Mouse (Mus musculus) midbrain, embryonic 16.5 days (tissue): ENCODE measurements around the gene Dock1. TPM values are rescaled to one million over a fixed set of nuclear protein-coding genes. Genes with fewer than 3 reads are reported as not detected.

ENCODE experiments used
- ATAC-seq: fragments of 200-750 bp; cut with Nextera tagmentation; 2 replicates; pipeline ENCODE4 v1.8.0; 2017; ENCODE audit warnings: moderate TSS enrichment
- H3K27ac ChIP-seq: fragments of 300-500 bp; sonication (generic); 2 replicates; pipeline ENCODE4 v1.5.1; 2014; ENCODE audit warnings: mild to moderate bottlenecking, low read length, mixed read lengths
- H3K27me3 ChIP-seq: fragments of 300-500 bp; sonication (generic); 2 replicates; pipeline ENCODE4 v1.6.1; 2014; ENCODE audit warnings: low read depth, low read length, mixed read lengths; ENCODE audit not compliant: control insufficient read depth, insufficient read depth
- H3K36me3 ChIP-seq: fragments of 300-500 bp; sonication (generic); 2 replicates; pipeline ENCODE4 v1.6.1; 2014; ENCODE audit warnings: mild to moderate bottlenecking, low read length, moderate library complexity, mixed read lengths; ENCODE audit not compliant: control insufficient read depth, insufficient read depth
- H3K4me1 ChIP-seq: fragments of 300-500 bp; sonication (generic); 2 replicates; pipeline ENCODE4 v1.6.1; 2014; ENCODE audit warnings: mild to moderate bottlenecking, low read length, mixed read lengths; ENCODE audit not compliant: control insufficient read depth, insufficient read depth
- H3K4me2 ChIP-seq: fragments of 300-500 bp; sonication (generic); 2 replicates; pipeline ENCODE4 v1.6.1; 2014; ENCODE audit warnings: mild to moderate bottlenecking, low read length, mixed read lengths
- H3K4me3 ChIP-seq: fragments of 300-500 bp; sonication (generic); 2 replicates; pipeline ENCODE4 v1.5.1; 2014; ENCODE audit warnings: low read depth, mild to moderate bottlenecking, low read length, moderate library complexity, mixed read lengths
- H3K9ac ChIP-seq: fragments of 300-500 bp; sonication (generic); 2 replicates; pipeline ENCODE4 v1.6.1; 2014; ENCODE audit warnings: low read depth, low read length, mixed read lengths
- H3K9me3 ChIP-seq: fragments of 300-500 bp; sonication (generic); replicated peaks from 2 replicates; pipeline ENCODE4 v1.6.1; 2014; ENCODE audit warnings: mild to moderate bottlenecking, low read length, mixed read lengths; ENCODE audit not compliant: control insufficient read depth, poor library complexity, severe bottlenecking
- WGBS: fragments of 180-500 bp; shearing (Covaris S2); extraction: QIAGEN DNeasy Blood & Tissue Kit; methylation state at CpG from one replicate; pipeline ENCODE4 v1.1.7; 2014; 5-methylcytosine and 5-hydroxymethylcytosine counted together
- polyA plus RNA-seq: library from polyadenylated mRNA; unstranded; fragments of >200 nt; fragmentation: Nextera tagmentation; extraction: Ambion mirVana; gene quantifications from 2 replicates; pipeline ENCODE4 v1.2.1, GENCODE M21; 2015

The Dock1 gene
- polyA plus RNA-seq, 1 experiment from 2014 or later, result 5.5 TPM

- Histone ChIP-seq H3K27ac (no peak overlapping the region), H3K27me3 (no peaks in the 10 kb centered on the region), H3K36me3 (no peaks in the 10 kb centered on the region), H3K4me2 (no peak overlapping the region), H3K9me3 (no peaks in the 10 kb centered on the region), H3K4me1 (no peaks in the 10 kb centered on the region), H3K9ac (no peak overlapping the region), H3K4me3 (no peak overlapping the region)
- ATAC-seq, result no peak
- WGBS, result 86% methylated on average over 3 of the region's 3 CpGs
Measured at GRCm38 (mm10) chr7:134872511-134872910, 202.1 kb downstream of the Dock1 start.

DNA sequence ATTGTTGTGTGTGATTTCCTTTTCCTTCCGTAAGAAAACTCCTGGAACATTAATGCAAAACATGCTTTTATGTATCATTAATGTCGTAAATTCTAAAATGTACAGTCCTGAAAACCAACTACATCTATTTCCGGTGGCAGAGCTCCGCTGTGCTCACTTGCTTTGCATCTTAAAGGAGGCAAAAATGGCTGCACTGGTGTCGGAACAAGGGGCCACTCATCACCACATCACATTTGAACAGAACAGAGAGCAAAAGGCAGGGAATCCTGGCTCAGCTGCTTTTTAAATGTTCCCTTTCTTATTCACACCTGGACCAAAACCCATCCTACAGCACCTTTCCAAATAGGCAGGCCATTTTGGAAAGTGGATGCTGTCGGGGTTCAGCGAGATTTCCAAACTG lies 202.5 kb downstream of the Dock1 start:
- Histone ChIP-seq H3K36me3 (no peaks in the 10 kb centered on the region), H3K4me3 (no peak overlapping the region), H3K9me3 (no peaks in the 10 kb centered on the region), H3K9ac (no peak overlapping the region), H3K27ac (no peak overlapping the region), H3K4me1 (no peaks in the 10 kb centered on the region), H3K27me3 (no peaks in the 10 kb centered on the region), H3K4me2 (no peak overlapping the region)
- no peak for ATAC-seq
- 85% methylated on average over 7 of the region's 7 CpGs for WGBS

GRCm38 (mm10) chr7:134878985-134879384 lies 208.5 kb downstream of the Dock1 start:
- no peak for ATAC-seq
- WGBS, result 10% methylated on average over 6 of the region's 6 CpGs

DNA sequence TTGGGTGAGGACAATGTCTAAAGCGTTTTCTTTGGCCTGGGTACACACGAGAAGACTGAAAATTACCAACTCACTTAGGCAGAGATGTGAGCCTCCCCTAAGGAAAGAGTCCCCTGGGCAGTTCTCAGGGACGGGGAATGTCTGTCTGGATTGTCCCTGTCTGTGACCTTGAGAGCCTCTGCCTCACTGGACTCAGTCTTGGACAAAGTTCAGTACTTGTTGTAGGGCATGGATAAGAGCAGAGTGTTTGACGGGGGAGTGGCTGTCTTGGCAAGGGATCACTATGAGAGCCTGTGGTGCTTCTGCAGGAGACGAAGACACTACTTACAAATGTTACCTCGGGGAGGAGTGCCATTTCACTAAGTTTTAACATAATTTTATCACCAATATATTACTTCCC lies 210.0 kb downstream of the Dock1 start:
- Histone ChIP-seq H3K4me1 (peaks cover 6% of the 10 kb centered on the region; the same call in 1 of the 2 replicates), H3K4me3 (no peak overlapping the region), H3K4me2 (no peak overlapping the region), H3K36me3 (no peaks in the 10 kb centered on the region), H3K9me3 (no peaks in the 10 kb centered on the region), H3K27ac (no peak overlapping the region), H3K9ac (no peak overlapping the region), H3K27me3 (no peaks in the 10 kb centered on the region)
- no peak for ATAC-seq
- 64% methylated on average over 6 of the region's 6 CpGs for WGBS

More at GRCm38 (mm10) chr7:134878985-134879384, 208.5 kb downstream of the Dock1 start:
- Histone ChIP-seq H3K4me2 (no peak overlapping the region), H3K27me3 (no peaks in the 10 kb centered on the region), H3K36me3 (no peaks in the 10 kb centered on the region), H3K4me3 (no peak overlapping the region), H3K9me3 (no peaks in the 10 kb centered on the region), H3K4me1 (peaks cover 6% of the 10 kb centered on the region; the same call in 1 of the 2 replicates), H3K9ac (no peak overlapping the region), H3K27ac (no peak overlapping the region)

DNA sequence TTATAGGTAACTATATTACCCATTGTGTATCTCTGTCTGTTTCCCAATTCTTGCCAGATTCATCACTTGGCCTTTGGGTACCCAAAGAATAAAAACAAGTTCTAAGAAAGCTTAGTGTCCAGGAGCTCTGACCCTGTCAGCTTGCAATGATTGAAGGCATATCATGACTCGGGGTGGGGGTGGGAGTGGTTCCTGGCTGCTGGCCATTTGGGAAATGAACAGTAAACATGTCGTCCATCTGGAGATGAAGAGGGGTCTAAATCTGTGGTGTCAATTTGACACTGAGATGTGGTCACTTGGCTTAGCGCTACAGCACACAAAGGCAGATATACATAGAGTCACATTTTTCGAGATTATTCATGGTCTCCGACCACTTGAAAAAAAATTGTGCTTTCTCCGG lies 213.1 kb downstream of the Dock1 start:
- H3K4me2 ChIP-seq, result no peak overlapping the region
- H3K36me3 ChIP-seq, result no peaks in the 10 kb centered on the region
- H3K27ac ChIP-seq, result no peak overlapping the region

GRCm38 (mm10) chr7:134892449-134892871 lies 222.0 kb downstream of the Dock1 start:
- no peak overlapping the region for H3K9ac ChIP-seq
- WGBS, result 54% methylated on average over 13 of the region's 13 CpGs
- no peak overlapping the region for H3K27ac ChIP-seq
- ATAC-seq, result no peak
- no peaks in the 10 kb centered on the region for H3K27me3 ChIP-seq
- no peaks in the 10 kb centered on the region for H3K36me3 ChIP-seq
- H3K4me2 ChIP-seq, result no peak overlapping the region
- peaks cover 14% of the 10 kb centered on the region for H3K4me1 ChIP-seq
- H3K4me3 ChIP-seq, result no peak overlapping the region
- H3K9me3 ChIP-seq, result no peaks in the 10 kb centered on the region

More for the DNA sequence above, 213.1 kb downstream of the Dock1 start:
- Histone ChIP-seq H3K27me3 (no peaks in the 10 kb centered on the region), H3K4me3 (no peak overlapping the region), H3K4me1 (peaks cover 6% of the 10 kb centered on the region; the same call in 1 of the 2 replicates), H3K9me3 (no peaks in the 10 kb centered on the region), H3K9ac (no peak overlapping the region)
- ATAC-seq, result no peak
- 77% methylated on average over 6 of the region's 6 CpGs for WGBS

GRCm38 (mm10) chr7:134892972-134893371 lies 222.5 kb downstream of the Dock1 start:
- Histone ChIP-seq H3K4me3 (no peak overlapping the region), H3K36me3 (no peaks in the 10 kb centered on the region), H3K4me2 (no peak overlapping the region), H3K27me3 (no peaks in the 10 kb centered on the region), H3K27ac (no peak overlapping the region), H3K9ac (no peak overlapping the region), H3K4me1 (peaks cover 14% of the 10 kb centered on the region), H3K9me3 (no peaks in the 10 kb centered on the region)
- ATAC-seq, result no peak
- 92% methylated on average over 4 of the region's 4 CpGs for WGBS

- Histone ChIP-seq H3K4me2 (no peak overlapping the region), H3K36me3 (no peaks in the 10 kb centered on the region), H3K9ac (no peak overlapping the region), H3K27ac (no peak overlapping the region), H3K4me3 (no peak overlapping the region), H3K27me3 (no peaks in the 10 kb centered on the region), H3K4me1 (peaks cover 14% of the 10 kb centered on the region), H3K9me3 (no peaks in the 10 kb centered on the region)
- WGBS, result 65% methylated on average over 2 of the region's 2 CpGs
- no peak for ATAC-seq
Measured at GRCm38 (mm10) chr7:134894604-134895003, 224.2 kb downstream of the Dock1 start.

GRCm38 (mm10) chr7:134899462-134899861 lies 229.0 kb downstream of the Dock1 start:
- Histone ChIP-seq H3K9ac (no peak overlapping the region), H3K4me2 (no peak overlapping the region), H3K27ac (no peak overlapping the region), H3K36me3 (no peaks in the 10 kb centered on the region), H3K4me3 (no peak overlapping the region), H3K4me1 (no peaks in the 10 kb centered on the region), H3K9me3 (no peaks in the 10 kb centered on the region), H3K27me3 (no peaks in the 10 kb centered on the region)
- WGBS, result 94% methylated on average over 2 of the region's 2 CpGs
- ATAC-seq, result no peak
